Mouse (Mus musculus) G1E-ER4 (cell line): ENCODE data around the gene Tiam2. TPM values are rescaled to one million over a fixed set of nuclear protein-coding genes. Genes with fewer than 3 reads are reported as not detected.

Experiments
- GATA1 ChIP-seq: IDR thresholded peaks from one replicate; pipeline ENCODE4 v1.8.0; 2012; ENCODE audit warnings: low read length, inconsistent platforms
- polyA plus RNA-seq: library from polyadenylated mRNA; stranded (reverse); fragments of >175 nt; gene quantifications from 2 replicates; pipeline ENCODE4 v1.2.3, GENCODE M21; 2012

Gene Tiam2
- polyA plus RNA-seq, 1 experiment, result not detected

- no peak for TF ChIP-seq GATA1
Observed at GRCm38 (mm10) chr17:3452571-3453311, 126.4 kb downstream of the Tiam2 start.

- TF ChIP-seq GATA1, result no peak
Observed at GRCm38 (mm10) chr17:3453946-3454345, 127.6 kb downstream of the Tiam2 start.

GRCm38 (mm10) chr17:3454850-3455249, 128.5 kb downstream of the Tiam2 start:
- no peak for TF ChIP-seq GATA1

GRCm38 (mm10) chr17:3457914-3458681, 131.7 kb downstream of the Tiam2 start:
- TF ChIP-seq GATA1, result no peak

GRCm38 (mm10) chr17:3465861-3466260, 139.5 kb downstream of the Tiam2 start:
- TF ChIP-seq GATA1, result no peak

- no peak for TF ChIP-seq GATA1
Observed at GRCm38 (mm10) chr17:3466681-3467080, 140.3 kb downstream of the Tiam2 start.

GRCm38 (mm10) chr17:3467636-3468324, 141.4 kb downstream of the Tiam2 start:
- no peak for TF ChIP-seq GATA1

GRCm38 (mm10) chr17:3472018-3472417, 145.6 kb downstream of the Tiam2 start:
- TF ChIP-seq GATA1, result no peak

- no peak for TF ChIP-seq GATA1
Observed at GRCm38 (mm10) chr17:3476546-3476945, 150.2 kb downstream of the Tiam2 start.

- TF ChIP-seq GATA1, result no peak
Observed at GRCm38 (mm10) chr17:3481576-3482575, 155.5 kb downstream of the Tiam2 start.

GRCm38 (mm10) chr17:3483091-3483490, 156.7 kb downstream of the Tiam2 start:
- no peak for TF ChIP-seq GATA1

GRCm38 (mm10) chr17:3485851-3486250, 159.5 kb downstream of the Tiam2 start:
- no peak for TF ChIP-seq GATA1

GRCm38 (mm10) chr17:3487211-3487610, 160.8 kb downstream of the Tiam2 start:
- TF ChIP-seq GATA1, result no peak

GRCm38 (mm10) chr17:3487721-3488601, 161.6 kb downstream of the Tiam2 start:
- TF ChIP-seq GATA1, result no peak
